Comparison of ENCODE assay signal across 21 mouse cellular contexts in the genomic region with DNA sequence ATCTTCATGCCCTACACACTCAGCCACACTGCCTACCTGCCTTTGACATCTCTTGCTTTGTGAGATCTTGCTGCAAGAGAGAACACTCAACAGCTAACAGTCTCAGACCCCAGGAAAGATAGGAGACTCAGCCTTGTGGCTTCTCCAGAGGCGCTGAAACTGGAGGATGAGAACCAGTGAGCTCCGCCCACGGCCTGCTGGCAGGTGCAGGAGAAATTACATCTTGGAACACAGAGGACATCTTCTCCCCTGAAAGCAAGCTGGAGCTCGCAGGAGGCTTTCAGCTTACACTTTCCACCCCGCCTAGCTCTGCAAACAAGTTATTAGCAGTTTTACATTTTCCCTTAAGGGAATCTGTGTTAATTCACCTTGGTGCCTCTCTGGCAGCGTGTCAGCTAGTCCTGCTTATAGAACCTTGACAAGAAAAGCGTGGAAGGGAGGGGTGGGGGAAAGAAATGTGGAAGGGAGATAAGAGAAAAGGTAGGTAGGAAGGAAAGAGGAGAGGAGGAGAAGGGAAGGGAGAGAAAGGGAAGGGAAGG.
DNase-seq lines count a peak whose midpoint lies in the region; ATAC-seq and TF ChIP-seq lines count a peak whose summit lies in the region.
"Had no signal": no experiment of that assay in that cellular context is flagged by ENCODE, and none has a peak within 500 bp of the region (broad histone marks: within the 10 kb centered on the region; RNA-seq: fewer than 3 reads in every experiment).

No protein-coding gene starts in this region.

- no peak for TF ChIP-seq POLR2A in kidney, adult 2 months (IDR thresholded peaks at IDR 0.05; ENCODE audit: low read depth, low read length)

- no peak overlapping the region for H3K4me3 ChIP-seq in kidney, adult 2 months (ENCODE audit: insufficient read depth, low read depth, low read length)
- H3K4me3 ChIP-seq in left cerebral cortex, adult 2 months: no peak overlapping the region
- H3K4me3 ChIP-seq in gastrocnemius, adult 2 months: no peak overlapping the region
- no peak overlapping the region for H3K4me3 ChIP-seq in hindbrain, embryonic 14.5 days (replicated peaks; ENCODE audit: low read length)
- H3K4me3 ChIP-seq: embryonic facial prominence, embryonic 12.5 days; heart, embryonic 13.5 days; midbrain, embryonic 10.5 days; neural tube, embryonic 13.5 days had no signal

- H3K4me1 ChIP-seq in kidney, adult 2 months (ENCODE audit: control insufficient read depth, insufficient read depth, low read length): peaks cover 3% of the 10 kb centered on the region; the same call in 1 of the 2 replicates
- no peaks in the 10 kb centered on the region for H3K4me1 ChIP-seq in hindbrain, embryonic 14.5 days (replicated peaks; ENCODE audit: control insufficient read depth, insufficient read depth, low read length)
- H3K4me1 ChIP-seq: embryonic facial prominence, embryonic 12.5 days; neural tube, embryonic 13.5 days had no signal

- H3K27me3 ChIP-seq in kidney, adult 2 months (replicated peaks; ENCODE audit: control insufficient read depth, insufficient read depth, low read length): no peaks in the 10 kb centered on the region
- no peaks in the 10 kb centered on the region for H3K27me3 ChIP-seq in hindbrain, embryonic 14.5 days (ENCODE audit: control insufficient read depth, insufficient read depth, low read length)
- H3K27me3 ChIP-seq: embryonic facial prominence, embryonic 12.5 days; neural tube, embryonic 13.5 days had no signal

- no peak for TF ChIP-seq CTCF in kidney, adult 2 months (conservative IDR thresholded peaks at IDR 0.05; ENCODE audit: insufficient read depth, insufficient read length, low read depth, low read length)
- TF ChIP-seq CTCF in left cerebral cortex, adult 2 months (IDR thresholded peaks at IDR 0.05): no peak
- TF ChIP-seq CTCF in gastrocnemius, adult 2 months (IDR thresholded peaks at IDR 0.05): no peak

- intact Hi-C loops in left cerebral cortex, adult 2 months (cut with DNase I): no loop called here
- intact Hi-C loops in gastrocnemius, adult 2 months (cut with DNase I): no loop called here

- ATAC-seq in hindbrain, embryonic 14.5 days (ENCODE audit: low FRiP score): no peak
- ATAC-seq: hindbrain, postnatal 0 days had no signal

- no peaks in the 10 kb centered on the region for H3K9me3 ChIP-seq in hindbrain, embryonic 14.5 days (ENCODE audit: control insufficient read depth, low read length)
- H3K9me3 ChIP-seq: embryonic facial prominence, embryonic 12.5 days; heart, embryonic 13.5 days; midbrain, embryonic 10.5 days; neural tube, embryonic 13.5 days had no signal

- H3K36me3 ChIP-seq in kidney, adult 2 months (ENCODE audit: control insufficient read depth, insufficient read depth, low read length): no peaks in the 10 kb centered on the region
- H3K36me3 ChIP-seq in hindbrain, embryonic 14.5 days (replicated peaks; ENCODE audit: control insufficient read depth, insufficient read depth): no peaks in the 10 kb centered on the region
- H3K36me3 ChIP-seq: embryonic facial prominence, embryonic 12.5 days; heart, embryonic 13.5 days; midbrain, embryonic 10.5 days; neural tube, embryonic 13.5 days had no signal

- WGBS in kidney, adult 2 months: 55% methylated on average over 7 of the region's 7 CpGs
- WGBS in hindbrain, embryonic 14.5 days: 66% methylated on average over 7 of the region's 7 CpGs

- H3K4me2 ChIP-seq in hindbrain, embryonic 14.5 days (replicated peaks): no peak overlapping the region
- H3K4me2 ChIP-seq: embryonic facial prominence, embryonic 12.5 days; heart, embryonic 13.5 days; neural tube, embryonic 13.5 days had no signal

- H3K9ac ChIP-seq in hindbrain, embryonic 14.5 days: no peak overlapping the region
- H3K9ac ChIP-seq: embryonic facial prominence, embryonic 12.5 days; heart, embryonic 13.5 days; neural tube, embryonic 13.5 days had no signal

- H3K27ac ChIP-seq in kidney, adult 2 months (ENCODE audit: insufficient read depth, low read depth, low read length): no peak overlapping the region
- no peak overlapping the region for H3K27ac ChIP-seq in left cerebral cortex, adult 2 months
- H3K27ac ChIP-seq in gastrocnemius, adult 2 months: no peak overlapping the region
- H3K27ac ChIP-seq in hindbrain, embryonic 14.5 days: no peak overlapping the region
- H3K27ac ChIP-seq: embryonic facial prominence, embryonic 12.5 days; heart, embryonic 13.5 days; hindbrain, postnatal 0 days; midbrain, embryonic 10.5 days; neural tube, embryonic 13.5 days had no signal

- DNase-seq in kidney, adult 2 months: peak; percentile 20
- DNase-seq in kidney, adult 18-20 months: no peak
- peak; percentile 45 for DNase-seq in layer of hippocampus, adult 9-11 months
- no peak for DNase-seq in layer of hippocampus, postnatal 10 days (ENCODE audit: low spot score in 2 of 2)
- peak; percentile 34 to 38 for DNase-seq in left cerebral cortex, adult 2 months (ENCODE audit: extremely low spot score in 1 of 2, low spot score in 2 of 2)
- DNase-seq in right cerebral cortex, postnatal 14 days: peak; percentile 19
- no peak for DNase-seq in gastrocnemius, adult 2 months
- DNase-seq in hindbrain, embryonic 14.5 days (ENCODE audit: low spot score): no peak
- DNase-seq: adrenal gland, postnatal 25 days; B cell, adult 2 months; cerebellum, adult 8-10 months; heart, postnatal 4 days; kidney, adult 8-10 months; lung, adult 18-20 months; lung, postnatal 36 days; thymus, postnatal 25 days had no signal

Comparison
In these comparisons a context has a peak if more than half of its experiments do, and no peak if none do; other contexts are left out.
1. DNase-seq: peak in kidney, adult 2 months (single experiment), layer of hippocampus, adult 9-11 months (single experiment), left cerebral cortex, adult 2 months (2 of 2) and right cerebral cortex, postnatal 14 days (single experiment); none in kidney, adult 18-20 months (single experiment), layer of hippocampus, postnatal 10 days (0 of 2), gastrocnemius, adult 2 months (single experiment) and hindbrain, embryonic 14.5 days (single experiment).